Mouse (Mus musculus) spleen, adult 18-20 months (tissue): Measurements from ENCODE around the gene Pcnx2.

ENCODE experiments used
- DNase-seq, 2 experiments: peaks; one replicate each; pipeline ENCODE4 v3.0.0; 2022; ENCODE audit warnings: mixed read lengths in 2 of 2

Pcnx2 gene

GRCm38 (mm10) chr8:125889920-125890319 lies 8.2 kb downstream of the Pcnx2 start:
- no peak for DNase-seq

GRCm38 (mm10) chr8:125887549-125887948 lies 10.6 kb downstream of the Pcnx2 start:
- no peak for DNase-seq

DNA sequence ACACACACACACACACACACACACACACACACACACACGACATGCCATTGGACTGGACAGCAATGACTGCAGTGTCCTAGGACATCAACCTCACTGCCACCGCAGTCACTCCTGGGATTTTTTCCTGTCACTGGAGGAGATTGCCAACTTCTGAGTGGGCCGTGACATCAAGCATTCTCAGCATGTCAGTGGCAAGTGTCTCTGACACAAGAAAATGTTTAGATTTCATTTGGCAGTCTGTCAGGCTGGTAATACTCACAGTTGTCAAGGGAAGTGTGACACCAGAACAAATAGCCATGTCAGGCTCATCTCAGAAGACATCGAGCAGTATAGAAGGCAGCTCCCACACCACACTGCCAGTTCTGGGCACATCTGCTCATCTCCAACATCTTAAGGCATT lies 17.7 kb downstream of the Pcnx2 start:
- DNase-seq, result no peak

DNA sequence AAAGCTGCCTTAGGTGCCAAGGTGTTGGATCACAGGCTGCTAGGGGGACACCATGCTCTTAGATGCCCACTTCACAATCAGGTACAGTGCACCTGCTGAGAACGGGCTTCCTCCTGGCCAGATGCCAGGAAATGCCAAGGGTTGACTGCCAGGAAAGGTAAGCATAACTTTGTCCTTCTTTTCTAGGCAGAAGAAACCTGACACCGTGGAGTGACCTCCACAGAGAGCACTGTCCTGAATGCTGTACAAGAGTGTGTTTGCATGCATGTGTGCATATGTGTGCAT lies 24.9 kb downstream of the Pcnx2 start:
- DNase-seq, result no peak

DNA sequence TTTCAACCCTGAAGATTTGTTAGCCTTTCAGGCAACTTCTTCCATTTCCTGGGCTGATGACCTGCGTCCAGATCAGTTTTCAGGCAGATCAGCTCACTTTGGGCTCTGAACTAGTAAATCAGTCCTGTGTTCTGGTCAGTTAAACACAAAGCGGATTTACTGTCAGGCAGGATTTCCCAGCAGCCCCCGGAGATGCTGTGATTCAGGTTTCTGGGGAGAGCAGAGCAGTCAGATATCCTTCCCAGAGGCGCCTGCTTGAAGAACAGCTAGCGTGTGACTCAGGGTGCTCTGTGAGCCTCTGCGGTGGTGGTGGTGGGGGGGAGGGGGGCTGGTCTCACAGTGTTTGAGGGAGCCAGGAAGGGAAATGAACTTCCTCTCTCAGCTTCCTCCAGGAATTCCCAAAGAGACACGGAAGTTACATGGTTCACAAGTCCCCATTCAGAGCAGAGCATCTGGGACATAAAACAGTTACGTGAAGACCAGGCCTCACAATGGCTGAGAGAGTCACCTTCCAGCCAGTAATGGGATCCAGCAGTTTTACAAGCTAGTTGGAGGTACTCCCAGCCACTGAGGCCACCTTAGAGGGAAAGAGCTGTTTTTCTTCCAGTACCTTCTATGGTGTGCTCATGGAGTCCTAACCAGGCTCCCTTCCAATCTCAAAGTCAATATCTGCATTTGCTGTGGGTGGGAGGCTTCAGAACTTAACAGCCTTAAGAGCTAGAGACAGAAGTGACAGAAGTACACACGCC lies 25.4 kb downstream of the Pcnx2 start:
- DNase-seq, result no peak

DNA sequence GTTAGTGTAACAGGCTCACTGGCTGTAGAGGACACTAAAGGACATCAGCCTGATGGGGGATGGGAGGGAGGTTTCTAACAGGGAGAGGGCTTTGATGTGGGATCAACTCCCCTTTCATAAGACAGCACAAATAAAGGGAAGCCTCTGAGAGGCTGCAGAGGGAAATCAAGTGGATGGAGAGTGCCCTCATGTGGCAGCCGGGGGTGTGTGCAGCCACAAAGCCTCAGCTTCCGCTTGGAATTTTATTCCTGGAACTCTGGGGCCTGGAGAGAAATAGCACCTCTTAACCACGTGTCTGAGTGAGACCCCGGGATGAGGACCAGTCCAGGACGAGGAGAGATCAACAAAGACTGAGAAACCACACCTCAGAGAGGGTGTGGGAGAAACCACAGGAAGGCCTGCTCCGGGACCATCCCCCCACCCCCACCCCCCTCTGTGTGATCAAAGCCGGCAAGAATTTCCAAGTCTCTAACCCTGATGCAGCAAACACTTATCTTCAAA lies 27.2 kb downstream of the Pcnx2 start:
- peak; percentile 8 to 37 for DNase-seq

- DNase-seq, result no peak
These were observed 27.9 kb downstream of the Pcnx2 start for GRCm38 (mm10) chr8:125870179-125870702.

DNA sequence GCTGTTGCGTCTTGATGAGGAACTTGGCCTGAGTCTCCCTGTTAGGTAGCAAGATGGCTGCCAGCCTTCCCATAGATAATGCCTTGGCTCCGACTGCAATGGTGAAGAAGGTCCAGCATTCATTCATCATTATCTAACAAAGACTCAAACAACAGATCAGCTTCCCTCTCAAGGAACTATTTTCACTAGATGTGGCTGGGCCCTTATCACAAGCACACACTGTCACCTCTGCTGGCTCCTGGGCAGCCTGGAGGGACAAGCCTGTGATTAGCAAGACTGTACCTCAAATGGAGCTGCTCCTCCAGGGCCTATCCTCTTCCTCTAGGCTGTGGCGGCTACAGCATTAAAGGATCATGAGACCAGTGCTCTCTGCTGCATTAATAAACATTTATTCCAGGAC lies 28.4 kb downstream of the Pcnx2 start:
- DNase-seq, result no peak

DNA sequence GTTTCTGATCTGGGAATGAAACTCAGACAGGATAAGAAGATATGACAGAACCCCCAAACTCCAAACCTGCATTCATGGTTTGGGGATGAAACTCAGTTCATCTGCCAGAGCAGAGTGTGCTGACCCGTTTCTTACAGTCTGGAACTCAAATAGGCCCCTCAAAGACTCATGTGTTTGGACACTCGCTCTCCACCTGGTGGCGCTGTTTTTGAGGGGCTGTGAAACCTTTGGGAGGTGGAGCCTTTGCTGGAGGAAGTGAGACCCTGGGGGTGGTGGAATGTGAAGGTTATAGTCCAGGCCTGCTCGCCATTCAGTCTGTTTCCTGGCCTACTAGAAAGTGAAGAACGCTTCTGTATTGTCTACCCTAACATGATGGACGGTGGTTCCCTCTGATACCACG lies 29.6 kb downstream of the Pcnx2 start:
- no peak for DNase-seq

DNA sequence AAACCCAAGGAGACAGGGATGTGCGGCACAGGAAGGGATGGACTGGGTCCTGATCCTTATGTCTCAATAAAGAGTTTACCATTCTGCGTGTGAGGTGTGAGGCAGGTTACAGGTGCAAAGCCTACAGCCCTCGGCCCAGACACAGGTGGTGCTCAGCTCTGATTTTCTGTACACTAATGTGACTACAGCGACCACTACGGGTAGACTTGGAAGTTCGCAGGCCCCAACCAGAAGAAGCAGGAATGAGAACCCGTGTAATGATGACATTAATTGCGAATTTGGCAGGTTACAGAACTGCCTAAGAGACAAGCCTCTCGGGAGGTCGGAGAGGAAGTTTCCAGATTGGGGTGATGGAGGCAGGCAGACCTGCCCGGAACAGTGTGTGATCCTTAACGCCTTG lies 32.0 kb downstream of the Pcnx2 start:
- DNase-seq, result no peak

DNA sequence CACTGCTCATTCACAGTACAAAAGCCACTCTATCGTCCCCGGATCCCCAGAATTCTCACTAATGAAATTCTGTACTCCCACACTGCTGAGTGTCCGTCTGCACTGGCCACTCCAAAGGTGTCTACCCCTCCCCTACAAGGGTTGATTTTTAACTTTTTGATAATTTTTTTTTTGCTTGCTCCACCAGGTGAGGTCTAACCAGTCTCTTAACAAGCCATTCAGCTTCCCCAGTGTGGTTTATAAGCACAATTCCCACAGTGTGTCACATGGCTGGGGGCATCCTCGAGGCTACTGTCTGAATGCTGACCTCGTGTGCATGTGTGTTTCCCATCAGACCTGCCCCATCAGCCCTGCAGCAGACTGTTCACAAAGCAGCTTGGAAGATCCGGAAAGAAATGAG lies 40.9 kb downstream of the Pcnx2 start:
- DNase-seq, result no peak

- DNase-seq, result no peak
These were observed 42.0 kb downstream of the Pcnx2 start for GRCm38 (mm10) chr8:125856160-125856559.

GRCm38 (mm10) chr8:125854379-125854778 lies 43.7 kb downstream of the Pcnx2 start:
- DNase-seq, result no peak

GRCm38 (mm10) chr8:125853300-125853699 lies 44.8 kb downstream of the Pcnx2 start:
- no peak for DNase-seq

GRCm38 (mm10) chr8:125849181-125849580 lies 48.9 kb downstream of the Pcnx2 start:
- no peak for DNase-seq

DNA sequence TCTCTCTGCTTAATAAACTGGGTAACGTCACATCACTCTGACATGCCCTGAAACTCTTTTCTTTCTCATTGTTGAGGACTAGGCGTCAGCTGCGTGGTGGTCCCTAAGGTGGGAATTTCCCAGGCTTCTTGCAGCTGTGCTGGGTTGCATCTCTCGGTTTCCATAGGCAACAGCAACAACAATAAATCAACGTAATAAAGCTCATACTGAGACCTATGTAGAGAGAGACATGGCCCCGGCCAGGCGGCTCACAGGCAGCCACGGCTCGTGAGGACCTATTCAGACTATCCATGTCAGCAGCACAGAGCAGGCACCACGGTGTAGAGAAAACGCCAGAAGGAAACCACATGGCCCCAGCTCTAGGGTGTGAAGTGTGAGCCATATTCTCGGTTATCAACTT lies 50.3 kb downstream of the Pcnx2 start:
- no peak for DNase-seq

- DNase-seq, result no peak
These were observed 52.8 kb downstream of the Pcnx2 start for GRCm38 (mm10) chr8:125845281-125845680.

DNA sequence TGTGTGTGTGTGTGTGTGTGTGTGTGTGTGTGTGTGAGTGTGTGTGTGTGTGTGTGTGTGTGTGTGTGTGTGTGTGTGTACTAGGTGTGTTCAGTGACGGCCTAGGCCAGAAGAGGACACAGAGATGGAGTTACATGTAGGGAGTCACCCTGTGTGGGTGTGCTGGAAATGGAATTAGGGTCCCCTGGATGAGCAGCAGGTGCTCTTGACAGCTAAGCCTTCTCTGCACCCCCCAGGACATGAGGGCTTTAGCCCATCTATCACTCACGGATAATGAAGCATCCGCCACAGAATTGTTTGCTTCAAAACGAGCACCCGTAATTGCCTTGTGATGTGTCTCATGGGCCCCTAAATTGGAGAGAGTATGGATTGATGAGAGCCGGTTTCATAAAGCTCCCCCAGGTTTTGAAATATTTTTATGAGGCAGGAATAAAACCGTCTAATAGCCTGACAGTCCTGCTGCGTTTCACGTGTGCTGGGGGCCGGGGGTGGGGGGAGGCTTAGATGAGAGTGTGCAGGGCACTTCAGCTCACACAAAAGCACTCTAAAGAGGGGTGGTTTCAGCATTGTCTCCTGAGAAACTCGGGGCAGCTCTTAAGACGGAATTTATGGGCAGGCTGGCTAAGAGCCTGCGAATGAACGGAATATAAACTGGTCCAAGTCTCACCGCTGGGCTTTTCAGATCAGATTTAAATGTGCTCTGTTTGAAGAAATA lies 54.8 kb downstream of the Pcnx2 start:
- DNase-seq, result no peak

DNA sequence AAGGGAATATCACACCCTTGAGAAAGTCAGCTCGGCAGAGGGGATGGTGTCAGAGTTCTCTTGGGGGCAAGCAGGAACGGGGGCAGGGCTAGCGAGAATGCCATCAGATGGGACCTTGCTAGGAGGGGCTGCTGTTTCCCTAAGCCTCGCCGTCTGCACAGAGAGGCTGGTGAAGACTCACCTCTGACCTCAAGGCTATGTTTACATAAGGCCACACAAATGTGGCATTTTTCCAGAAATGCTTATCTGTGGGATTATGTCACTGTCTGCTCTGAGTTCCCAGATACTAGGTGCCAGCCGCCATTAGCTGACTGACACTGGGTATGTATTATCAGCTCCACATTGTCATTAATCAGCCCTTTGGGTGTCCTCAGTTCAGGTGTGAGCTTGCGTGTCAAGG lies 56.0 kb downstream of the Pcnx2 start:
- DNase-seq, result no peak

DNA sequence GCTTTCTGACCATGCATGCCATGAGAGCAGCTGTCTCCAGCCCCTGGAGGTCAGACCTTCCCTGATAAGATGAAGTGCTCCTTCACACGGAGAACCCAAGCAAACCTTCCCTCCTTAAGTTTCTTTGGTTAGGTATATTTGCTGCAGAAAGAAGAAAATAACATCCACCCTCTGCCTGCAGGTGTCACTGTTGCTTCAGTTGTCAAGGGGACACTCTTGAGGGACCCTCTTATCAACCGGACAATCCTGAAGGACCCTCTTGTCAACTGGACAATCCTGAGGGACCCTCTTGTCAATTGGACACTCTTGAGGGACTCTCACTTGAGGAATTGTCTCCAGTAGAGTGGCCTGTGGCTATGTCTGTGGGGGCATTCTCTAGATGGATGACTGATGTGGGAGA lies 73.4 kb downstream of the Pcnx2 start:
- no peak for DNase-seq

DNA sequence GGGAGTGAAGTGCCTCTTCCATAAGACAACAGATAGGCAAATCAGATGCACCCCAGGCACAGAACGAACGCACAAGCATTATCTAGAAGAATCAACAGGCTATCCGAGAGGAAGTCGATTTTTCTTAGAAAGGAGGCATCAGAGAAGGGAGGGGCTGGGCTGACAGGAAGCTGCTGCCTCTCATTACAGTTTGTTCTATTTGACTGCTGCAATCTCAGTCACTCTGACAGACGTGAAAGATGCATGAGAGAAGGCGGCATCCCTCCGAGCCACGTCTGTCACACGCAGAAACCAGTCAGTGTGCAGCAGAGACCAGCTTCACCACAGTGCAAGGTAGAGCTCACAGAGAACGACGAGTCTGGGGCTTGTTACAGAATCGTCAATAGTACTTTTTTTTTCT lies 74.4 kb downstream of the Pcnx2 start:
- DNase-seq, result no peak

- DNase-seq, result no peak
These were observed 76.1 kb downstream of the Pcnx2 start for GRCm38 (mm10) chr8:125822065-125822464.

GRCm38 (mm10) chr8:125819797-125820196 lies 78.3 kb downstream of the Pcnx2 start:
- no peak for DNase-seq

DNA sequence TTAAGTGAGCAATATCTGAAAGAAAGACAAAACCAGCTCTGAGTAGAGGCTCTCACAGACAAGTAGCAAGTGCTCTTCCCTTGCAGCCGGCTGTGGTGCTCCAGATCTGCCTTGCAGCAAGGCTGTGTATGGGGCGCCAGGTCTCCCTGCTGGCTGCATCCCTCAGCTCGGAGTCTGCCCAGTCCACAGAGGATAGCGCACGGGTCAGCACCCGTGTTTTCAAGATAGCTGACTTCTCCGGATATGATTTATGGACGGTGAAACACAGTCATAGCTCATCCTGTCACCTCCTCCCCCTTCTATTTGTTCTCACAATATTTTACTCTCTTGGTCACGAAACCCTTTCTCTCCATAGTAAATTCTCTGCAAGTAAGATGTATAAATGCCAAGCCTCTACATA lies 79.3 kb downstream of the Pcnx2 start:
- DNase-seq, result no peak
